Mouse (Mus musculus) olfactory bulb, adult 2 months (tissue): ENCODE results near the gene Lrrc49.

Experiments
- CTCF ChIP-seq: fragments of 200-500 bp; IDR thresholded peaks from 2 replicates; pipeline ENCODE4 v1.5.1; 2012; ENCODE audit warnings: low read depth, mild to moderate bottlenecking, low read length, moderate library complexity; ENCODE audit not compliant: insufficient read depth
- POLR2A ChIP-seq: fragments of 200-500 bp; IDR thresholded peaks from 2 replicates; pipeline ENCODE4 v1.6.1; 2012; ENCODE audit warnings: mild to moderate bottlenecking, low read depth, low read length, moderate library complexity; ENCODE audit not compliant: insufficient read depth

- TF ChIP-seq POLR2A (no peak), CTCF (no peak)
Measured at GRCm38 (mm10) chr9:60608857-60609256, 79.1 kb downstream of the Lrrc49 start.
